Mouse (Mus musculus) liver, embryonic 16.5 days (tissue): ENCODE measurements around the gene Gm47841. TPM values are rescaled to one million over a fixed set of nuclear protein-coding genes. Genes with fewer than 3 reads are reported as not detected.

Experiments used
- ATAC-seq: fragments of 200-750 bp; cut with Nextera tagmentation; 2 replicates; pipeline ENCODE4 v1.8.0; 2017; ENCODE audit warnings: low read depth, mild to moderate bottlenecking, moderate number of reproducible peaks, moderate library complexity
- H3K27ac ChIP-seq: fragments of 300-500 bp; sonication (generic); 2 replicates; pipeline ENCODE4 v1.5.1; 2014; ENCODE audit warnings: mild to moderate bottlenecking, low read length
- H3K27me3 ChIP-seq: fragments of 300-500 bp; sonication (generic); 2 replicates; pipeline ENCODE4 v1.6.1; 2014; ENCODE audit warnings: low read depth, low read length, mixed read lengths; ENCODE audit not compliant: control insufficient read depth, insufficient read depth
- H3K36me3 ChIP-seq: fragments of 300-500 bp; sonication (generic); 2 replicates; pipeline ENCODE4 v1.6.1; 2014; ENCODE audit warnings: mild to moderate bottlenecking; ENCODE audit not compliant: control insufficient read depth, insufficient read depth
- H3K4me1 ChIP-seq: fragments of 300-500 bp; sonication (generic); 2 replicates; pipeline ENCODE4 v1.6.1; 2014; ENCODE audit warnings: low read depth, low read length, mixed read lengths; ENCODE audit not compliant: control insufficient read depth
- H3K4me2 ChIP-seq: fragments of 300-500 bp; sonication (generic); 2 replicates; pipeline ENCODE4 v1.6.1; 2014; ENCODE audit warnings: low read depth, low read length, mixed read lengths
- H3K4me3 ChIP-seq: fragments of 300-500 bp; sonication (generic); 2 replicates; pipeline ENCODE4 v1.5.1; 2014; ENCODE audit warnings: low read depth, mild to moderate bottlenecking, low read length
- H3K9ac ChIP-seq: fragments of 300-500 bp; sonication (generic); 2 replicates; pipeline ENCODE4 v1.6.1; 2014; ENCODE audit warnings: low read depth, low read length
- H3K9me3 ChIP-seq: fragments of 300-500 bp; sonication (generic); replicated peaks from 2 replicates; pipeline ENCODE4 v1.6.1; 2016; ENCODE audit warnings: low read length; ENCODE audit not compliant: control insufficient read depth
- WGBS: fragments of 180-500 bp; shearing (Covaris S2); extraction: QIAGEN DNeasy Blood & Tissue Kit; methylation state at CpG from one replicate; pipeline ENCODE4 v1.1.7; 2014; ENCODE audit not compliant: insufficient replicate concordance; 5-methylcytosine and 5-hydroxymethylcytosine counted together
- polyA plus RNA-seq: library from polyadenylated mRNA; unstranded; fragments of >200 nt; fragmentation: Nextera tagmentation; extraction: Ambion mirVana; gene quantifications from 2 replicates; pipeline ENCODE4 v1.2.1, GENCODE M21; 2015

Gene Gm47841
- polyA plus RNA-seq, 1 experiment from 2014 or later, result not detected

DNA sequence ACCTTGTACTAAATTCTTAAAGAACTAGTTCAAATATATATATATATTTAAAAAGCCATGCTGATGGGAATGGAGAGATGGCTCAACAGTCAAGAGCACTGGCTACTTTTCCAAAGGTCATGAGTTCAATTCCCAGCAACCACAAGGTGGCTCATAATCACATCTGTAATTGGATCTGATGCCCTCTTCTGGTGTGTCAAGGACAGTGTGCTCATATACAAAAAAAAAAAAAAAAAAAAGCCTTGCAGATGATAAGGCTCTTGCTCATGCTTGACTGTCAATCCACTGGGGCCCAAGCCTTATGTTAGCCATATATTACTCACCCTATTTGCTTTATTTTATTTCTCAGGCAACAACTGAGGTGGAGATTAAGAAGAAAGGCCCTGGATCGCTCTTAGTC, 45.5 kb downstream of the Gm47841 start:
- Histone ChIP-seq H3K4me2 (no peak overlapping the region), H3K27ac (no peak overlapping the region), H3K27me3 (no peaks in the 10 kb centered on the region), H3K4me1 (no peaks in the 10 kb centered on the region), H3K4me3 (no peak overlapping the region), H3K9ac (no peak overlapping the region), H3K9me3 (no peaks in the 10 kb centered on the region), H3K36me3 (no peaks in the 10 kb centered on the region)
- ATAC-seq, result no peak
- 84% methylated on average over 1 of the region's 1 CpGs for WGBS

DNA sequence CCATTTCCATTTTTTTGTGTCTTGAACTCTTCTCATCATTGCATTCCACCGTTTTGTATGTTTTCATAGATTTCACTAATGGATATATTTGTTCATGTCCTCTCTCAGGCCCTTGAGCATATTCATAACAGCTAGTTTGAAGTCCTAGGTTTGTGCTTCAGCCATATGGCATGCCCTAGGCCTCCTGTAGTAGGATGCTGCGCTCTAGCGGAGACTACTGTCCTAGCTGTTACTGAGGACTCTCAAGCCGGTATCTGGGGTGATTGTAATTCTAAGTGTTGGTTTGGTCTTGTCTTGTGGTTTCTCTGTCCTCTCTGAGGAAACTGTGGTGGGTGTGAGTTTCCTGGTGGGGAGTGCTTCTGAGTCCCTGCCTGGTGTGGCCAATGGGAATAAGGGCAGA, 50.1 kb downstream of the Gm47841 start:
- 10% methylated on average over 4 of the region's 4 CpGs for WGBS
- no peak overlapping the region for H3K27ac ChIP-seq
- H3K9ac ChIP-seq, result no peak overlapping the region
- H3K27me3 ChIP-seq, result no peaks in the 10 kb centered on the region
- H3K4me3 ChIP-seq, result no peak overlapping the region
- H3K4me2 ChIP-seq, result no peak overlapping the region
- no peak for ATAC-seq
- H3K36me3 ChIP-seq, result no peaks in the 10 kb centered on the region
- H3K4me1 ChIP-seq, result no peaks in the 10 kb centered on the region
- H3K9me3 ChIP-seq, result no peaks in the 10 kb centered on the region

Other genes with a start within 250 kb of the Gm47841 start
- gene Scn8a, start 177.5 kb downstream of the Gm47841 start, polyA plus RNA-seq, result 0.51 and 0.72 TPM in 2 replicates
- gene Fignl2, start 31.2 kb upstream of the Gm47841 start, polyA plus RNA-seq, result 0.07 TPM in 2 replicates
- gene Ankrd33, start 68.4 kb upstream of the Gm47841 start, polyA plus RNA-seq, result not detected in 2 replicates
- gene Acvrl1, start 81.1 kb upstream of the Gm47841 start, polyA plus RNA-seq, result 2.3 and 3.2 TPM in 2 replicates
- gene Acvr1b, start 126.7 kb upstream of the Gm47841 start, polyA plus RNA-seq, result 2.0 and 2.1 TPM in 2 replicates
- 0.36 and 0.54 TPM in 2 replicates for gene Grasp, start 176.8 kb upstream of the Gm47841 start, polyA plus RNA-seq
- 0.67 and 0.69 TPM in 2 replicates for gene Nr4a1, start 206.9 kb upstream of the Gm47841 start, polyA plus RNA-seq
- 25.0 and 26.1 TPM in 2 replicates for gene Atg101, start 236.9 kb upstream of the Gm47841 start, polyA plus RNA-seq
- gene 6030408B16Rik, start 245.8 kb upstream of the Gm47841 start, polyA plus RNA-seq, result 0.72 and 0.81 TPM in 2 replicates